Mouse (Mus musculus): Measurements from ENCODE around the gene 4930404N11Rik. TPM values are rescaled to one million over a fixed set of nuclear protein-coding genes. Genes with fewer than 3 reads are reported as not detected.
A peak's percentile ranks its signal among the peaks of the same experiment; 100 is the strongest.

Gene 4930404N11Rik
- total and polyA plus RNA-seq, 2 experiments from 2014 or later, result 0.99 TPM; not detected in 1

- WGBS, result 2% methylated on average over 79 of the region's 79 CpGs
- peak; percentile 94 for ATAC-seq
- Histone ChIP-seq H3K4me3 (ENCODE audit: low read length) (peak within 1 kb of the TSS; percentile 73), H3K27me3 (ENCODE audit: insufficient read depth, low read length) (no peaks in the 10 kb centered on the region), H3K9ac (replicated peaks; ENCODE audit: low read length) (peak within 1 kb of the TSS; percentile 71), H3K4me1 (ENCODE audit: insufficient read depth, low read length) (peaks cover 10% of the 10 kb centered on the region; the same call in 1 of the 2 replicates), H3K36me3 (ENCODE audit: insufficient read depth, low read length) (no peaks in the 10 kb centered on the region), H3K4me2 (ENCODE audit: low read depth, low read length) (peak within 1 kb of the TSS; percentile 91), H3K9me3 (ENCODE audit: low read length) (no peaks in the 10 kb centered on the region), H3K27ac (peak within 1 kb of the TSS; percentile 32; the same call in 1 of the 2 replicates)
- no peak for TF ChIP-seq CTCF (IDR thresholded peaks at IDR 0.05; ENCODE audit: low read depth)
- peak; percentile 96 for DNase-seq (ENCODE audit: low spot score)
These were observed 8.4 kb downstream of the 4930404N11Rik start, which contains the start of gene Mfsd12 for GRCm38 (mm10) chr10:81356991-81357844. Gene Mfsd12 (plus strand): TSS chr10:81357491.

DNA sequence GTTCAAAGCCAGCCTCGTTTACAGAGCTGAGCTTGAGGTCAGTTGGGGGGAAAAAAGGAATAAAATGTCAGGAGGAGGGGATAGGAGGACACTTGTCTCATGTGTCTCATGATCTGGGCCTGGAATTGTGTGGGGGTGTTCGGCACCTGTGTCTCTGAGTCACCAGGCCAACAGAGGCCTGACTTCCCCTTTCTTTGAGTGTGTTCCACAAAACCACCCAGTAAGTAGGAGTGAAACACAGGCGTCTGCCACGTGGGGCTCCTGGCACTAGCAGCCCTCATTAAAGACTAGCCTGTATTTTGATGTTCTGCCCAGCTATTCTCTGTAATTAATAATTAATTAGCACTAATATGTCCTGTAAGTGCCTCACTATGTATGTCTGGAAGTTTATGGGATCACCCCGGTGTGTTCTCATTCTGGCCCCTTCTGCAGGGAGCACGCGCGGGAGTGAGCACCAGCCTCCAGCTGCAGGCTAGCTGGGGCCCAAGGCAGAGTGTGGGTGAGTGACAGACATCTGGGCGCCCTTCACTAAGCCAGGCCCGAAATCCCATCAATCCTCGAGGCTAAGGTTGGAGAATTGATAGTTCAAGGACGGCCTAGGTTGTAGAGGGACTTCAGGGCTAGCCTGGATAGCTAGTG, 9.1 kb downstream of the 4930404N11Rik start:
- Histone ChIP-seq H3K27ac (no peak overlapping the region), H3K36me3 (ENCODE audit: insufficient read depth, low read length) (no peaks in the 10 kb centered on the region), H3K27me3 (ENCODE audit: insufficient read depth, low read length) (no peaks in the 10 kb centered on the region), H3K4me2 (ENCODE audit: low read depth, low read length) (peak overlapping the region; percentile 91), H3K9ac (replicated peaks; ENCODE audit: low read length) (0 out of 2 replicates have a peak overlapping the region, but pooled peaks have one; percentile 21), H3K9me3 (ENCODE audit: low read length) (no peaks in the 10 kb centered on the region), H3K4me1 (ENCODE audit: insufficient read depth, low read length) (peaks cover 10% of the 10 kb centered on the region; the same call in 1 of the 2 replicates), H3K4me3 (ENCODE audit: low read length) (no peak overlapping the region)
- WGBS, result 61% methylated on average over 12 of the region's 12 CpGs
- no peak for ATAC-seq
- TF ChIP-seq CTCF (IDR thresholded peaks at IDR 0.05; ENCODE audit: low read depth), result no peak
- no peak for DNase-seq (ENCODE audit: low spot score)

- DNase-seq (ENCODE audit: low spot score) (no peak), ATAC-seq (no peak)
- Histone ChIP-seq H3K4me3 (ENCODE audit: low read length) (no peak overlapping the region), H3K9me3 (ENCODE audit: low read length) (no peaks in the 10 kb centered on the region), H3K4me1 (ENCODE audit: insufficient read depth, low read length) (peaks cover 10% of the 10 kb centered on the region; the same call in 1 of the 2 replicates), H3K4me2 (ENCODE audit: low read depth, low read length) (no peak overlapping the region), H3K9ac (replicated peaks; ENCODE audit: low read length) (no peak overlapping the region), H3K27ac (no peak overlapping the region), H3K36me3 (ENCODE audit: insufficient read depth, low read length) (no peaks in the 10 kb centered on the region), H3K27me3 (ENCODE audit: insufficient read depth, low read length) (no peaks in the 10 kb centered on the region)
- WGBS, result 83% methylated on average over 4 of the region's 4 CpGs
- TF ChIP-seq CTCF (IDR thresholded peaks at IDR 0.05; ENCODE audit: low read depth), result no peak
These were observed 10.1 kb downstream of the 4930404N11Rik start for GRCm38 (mm10) chr10:81355533-81355932.

- no peak overlapping the region for H3K9ac ChIP-seq (replicated peaks; ENCODE audit: low read length)
- DNase-seq (ENCODE audit: low spot score) (no peak), ATAC-seq (no peak)
- 76% methylated on average over 9 of the region's 9 CpGs for WGBS
- no peaks in the 10 kb centered on the region for H3K9me3 ChIP-seq (ENCODE audit: low read length)
- H3K4me3 ChIP-seq (ENCODE audit: low read length), result no peak overlapping the region
- no peak for TF ChIP-seq CTCF (IDR thresholded peaks at IDR 0.05; ENCODE audit: low read depth)
- no peaks in the 10 kb centered on the region for H3K27me3 ChIP-seq (ENCODE audit: insufficient read depth, low read length)
- H3K4me1 ChIP-seq (ENCODE audit: insufficient read depth, low read length), result peaks cover 12% of the 10 kb centered on the region; the same call in 1 of the 2 replicates
- no peak overlapping the region for H3K4me2 ChIP-seq (ENCODE audit: low read depth, low read length)
- no peaks in the 10 kb centered on the region for H3K36me3 ChIP-seq (ENCODE audit: insufficient read depth, low read length)
- H3K27ac ChIP-seq, result no peak overlapping the region
These were observed 10.7 kb downstream of the 4930404N11Rik start for GRCm38 (mm10) chr10:81354738-81355477.

GRCm38 (mm10) chr10:81351678-81352291, 13.8 kb downstream of the 4930404N11Rik start:
- no peaks in the 10 kb centered on the region for H3K36me3 ChIP-seq (ENCODE audit: insufficient read depth, low read length)
- ATAC-seq, result no peak
- no peak overlapping the region for H3K27ac ChIP-seq
- no peak overlapping the region for H3K9ac ChIP-seq (replicated peaks; ENCODE audit: low read length)
- TF ChIP-seq CTCF (IDR thresholded peaks at IDR 0.05; ENCODE audit: low read depth), result no peak
- no peak overlapping the region for H3K4me2 ChIP-seq (ENCODE audit: low read depth, low read length)
- DNase-seq (ENCODE audit: low spot score), result no peak
- no peaks in the 10 kb centered on the region for H3K9me3 ChIP-seq (ENCODE audit: low read length)
- H3K4me3 ChIP-seq (ENCODE audit: low read length), result no peak overlapping the region
- WGBS, result 34% methylated on average over 9 of the region's 9 CpGs
- H3K4me1 ChIP-seq (ENCODE audit: insufficient read depth, low read length), result peaks cover 11% of the 10 kb centered on the region
- H3K27me3 ChIP-seq (ENCODE audit: insufficient read depth, low read length), result 0 out of 2 replicates have a peak, but pooled peaks cover 3% of the 10 kb centered on the region

Measured in hindbrain, postnatal 0 days (tissue).